Mouse (Mus musculus): ENCODE measurements around the gene Crabp2. TPM values are rescaled to one million over a fixed set of nuclear protein-coding genes. Genes with fewer than 3 reads are reported as not detected.

The Crabp2 gene
- total RNA-seq, 2 experiments from 2014 or later: not detected

- no peak for ATAC-seq (replicated peaks; ENCODE audit: low FRiP score, poor library complexity, severe bottlenecking)
Measured at GRCm38 (mm10) chr3:88002291-88002976, 54.0 kb downstream of the Crabp2 start.

Other genes with a start within 250 kb of the Crabp2 start
- gene Lrrc71, start 200.0 kb upstream of the Crabp2 start, total RNA-seq (2015; ENCODE audit: low replicate concordance): not detected in 2 replicates
- not detected in 2 replicates for gene Lrrc71, start 200.0 kb upstream of the Crabp2 start, total RNA-seq (2017; ENCODE audit: low replicate concordance)
- not detected in 2 replicates for gene Ntrk1, start 153.5 kb upstream of the Crabp2 start, total RNA-seq (2015; ENCODE audit: low replicate concordance)
- not detected in 2 replicates for gene Ntrk1, start 153.5 kb upstream of the Crabp2 start, total RNA-seq (2017; ENCODE audit: low replicate concordance)
- not detected in 2 replicates for gene Insrr, start 151.7 kb upstream of the Crabp2 start, total RNA-seq (2015; ENCODE audit: low replicate concordance)
- not detected in 2 replicates for gene Insrr, start 151.7 kb upstream of the Crabp2 start, total RNA-seq (2017; ENCODE audit: low replicate concordance)
- gene Pear1, start 124.4 kb upstream of the Crabp2 start, total RNA-seq (2015; ENCODE audit: low replicate concordance): 0.63 and 1.9 TPM in 2 replicates
- 0.42 TPM in 1 of 2 replicates, not detected in the other for gene Pear1, start 124.4 kb upstream of the Crabp2 start, total RNA-seq (2017; ENCODE audit: low replicate concordance)
- gene Sh2d2a, start 101.9 kb upstream of the Crabp2 start, total RNA-seq (2015; ENCODE audit: low replicate concordance): not detected in 2 replicates
- not detected in 2 replicates for gene Sh2d2a, start 101.9 kb upstream of the Crabp2 start, total RNA-seq (2017; ENCODE audit: low replicate concordance)
- gene Prcc, start 63.1 kb upstream of the Crabp2 start, total RNA-seq (2015; ENCODE audit: low replicate concordance): 13.2 and 14.8 TPM in 2 replicates
- gene Prcc, start 63.1 kb upstream of the Crabp2 start, total RNA-seq (2017; ENCODE audit: low replicate concordance): 17.4 and 17.8 TPM in 2 replicates
- 99.5 and 116 TPM in 2 replicates for gene Hdgf, start 42.3 kb upstream of the Crabp2 start, total RNA-seq (2015; ENCODE audit: low replicate concordance)
- 131 and 168 TPM in 2 replicates for gene Hdgf, start 42.3 kb upstream of the Crabp2 start, total RNA-seq (2017; ENCODE audit: low replicate concordance)
- 24.0 and 39.1 TPM in 2 replicates for gene Mrpl24, start 29.2 kb upstream of the Crabp2 start, total RNA-seq (2015; ENCODE audit: low replicate concordance)
- gene Mrpl24, start 29.2 kb upstream of the Crabp2 start, total RNA-seq (2017; ENCODE audit: low replicate concordance): 16.0 and 23.0 TPM in 2 replicates
- gene Isg20l2, start 18.4 kb upstream of the Crabp2 start, total RNA-seq (2015; ENCODE audit: low replicate concordance): 8.6 and 10.7 TPM in 2 replicates
- gene Isg20l2, start 18.4 kb upstream of the Crabp2 start, total RNA-seq (2017; ENCODE audit: low replicate concordance): 5.6 and 11.6 TPM in 2 replicates
- gene Rrnad1, start 17.9 kb upstream of the Crabp2 start, total RNA-seq (2015; ENCODE audit: low replicate concordance): 0.58 and 1.7 TPM in 2 replicates
- 2.4 and 3.2 TPM in 2 replicates for gene Rrnad1, start 17.9 kb upstream of the Crabp2 start, total RNA-seq (2017; ENCODE audit: low replicate concordance)
- gene Nes, start 22.4 kb downstream of the Crabp2 start, total RNA-seq (2015; ENCODE audit: low replicate concordance): not detected in 2 replicates
- gene Nes, start 22.4 kb downstream of the Crabp2 start, total RNA-seq (2017; ENCODE audit: low replicate concordance): 0.42 TPM in 1 of 2 replicates, not detected in the other
- gene Bcan, start 51.6 kb downstream of the Crabp2 start, total RNA-seq (2015; ENCODE audit: low replicate concordance): not detected in 2 replicates
- not detected in 2 replicates for gene Bcan, start 51.6 kb downstream of the Crabp2 start, total RNA-seq (2017; ENCODE audit: low replicate concordance)
- gene Hapln2, start 78.9 kb downstream of the Crabp2 start, total RNA-seq (2015; ENCODE audit: low replicate concordance): not detected in 2 replicates
- gene Hapln2, start 78.9 kb downstream of the Crabp2 start, total RNA-seq (2017; ENCODE audit: low replicate concordance): not detected in 2 replicates
- gene Gpatch4, start 94.4 kb downstream of the Crabp2 start, total RNA-seq (2015; ENCODE audit: low replicate concordance): 2.9 and 4.6 TPM in 2 replicates
- gene Gpatch4, start 94.4 kb downstream of the Crabp2 start, total RNA-seq (2017; ENCODE audit: low replicate concordance): 4.7 and 7.2 TPM in 2 replicates
- gene Naxe, start 109.8 kb downstream of the Crabp2 start, total RNA-seq (2015; ENCODE audit: low replicate concordance): 8.8 and 14.2 TPM in 2 replicates
- 5.0 and 6.0 TPM in 2 replicates for gene Naxe, start 109.8 kb downstream of the Crabp2 start, total RNA-seq (2017; ENCODE audit: low replicate concordance)
- not detected in 2 replicates for gene Ttc24, start 129.6 kb downstream of the Crabp2 start, total RNA-seq (2015; ENCODE audit: low replicate concordance)
- gene Ttc24, start 129.6 kb downstream of the Crabp2 start, total RNA-seq (2017; ENCODE audit: low replicate concordance): not detected in 2 replicates
- 6.5 and 6.7 TPM in 2 replicates for gene Iqgap3, start 133.3 kb downstream of the Crabp2 start, total RNA-seq (2015; ENCODE audit: low replicate concordance)
- 6.8 and 25.6 TPM in 2 replicates for gene Iqgap3, start 133.3 kb downstream of the Crabp2 start, total RNA-seq (2017; ENCODE audit: low replicate concordance)
- 38.2 and 38.7 TPM in 2 replicates for gene Mef2d, start 193.7 kb downstream of the Crabp2 start, total RNA-seq (2015; ENCODE audit: low replicate concordance)
- gene Mef2d, start 193.7 kb downstream of the Crabp2 start, total RNA-seq (2017; ENCODE audit: low replicate concordance): 11.3 and 19.8 TPM in 2 replicates

All from erythroblast, adult 5-6 weeks (primary cell).